Mouse (Mus musculus) midbrain, embryonic 16.5 days (tissue): ENCODE measurements around the gene Gzmk. TPM values are rescaled to one million over a fixed set of nuclear protein-coding genes. Genes with fewer than 3 reads are reported as not detected.

Experiments used
- ATAC-seq: fragments of 200-750 bp; cut with Nextera tagmentation; 2 replicates; pipeline ENCODE4 v1.8.0; 2017; ENCODE audit warnings: moderate TSS enrichment
- H3K27ac ChIP-seq: fragments of 300-500 bp; sonication (generic); 2 replicates; pipeline ENCODE4 v1.5.1; 2014; ENCODE audit warnings: mild to moderate bottlenecking, low read length, mixed read lengths
- H3K27me3 ChIP-seq: fragments of 300-500 bp; sonication (generic); 2 replicates; pipeline ENCODE4 v1.6.1; 2014; ENCODE audit warnings: low read depth, low read length, mixed read lengths; ENCODE audit not compliant: control insufficient read depth, insufficient read depth
- H3K36me3 ChIP-seq: fragments of 300-500 bp; sonication (generic); 2 replicates; pipeline ENCODE4 v1.6.1; 2014; ENCODE audit warnings: mild to moderate bottlenecking, low read length, moderate library complexity, mixed read lengths; ENCODE audit not compliant: control insufficient read depth, insufficient read depth
- H3K4me1 ChIP-seq: fragments of 300-500 bp; sonication (generic); 2 replicates; pipeline ENCODE4 v1.6.1; 2014; ENCODE audit warnings: mild to moderate bottlenecking, low read length, mixed read lengths; ENCODE audit not compliant: control insufficient read depth, insufficient read depth
- H3K4me2 ChIP-seq: fragments of 300-500 bp; sonication (generic); 2 replicates; pipeline ENCODE4 v1.6.1; 2014; ENCODE audit warnings: mild to moderate bottlenecking, low read length, mixed read lengths
- H3K4me3 ChIP-seq: fragments of 300-500 bp; sonication (generic); 2 replicates; pipeline ENCODE4 v1.5.1; 2014; ENCODE audit warnings: low read depth, mild to moderate bottlenecking, low read length, moderate library complexity, mixed read lengths
- H3K9ac ChIP-seq: fragments of 300-500 bp; sonication (generic); 2 replicates; pipeline ENCODE4 v1.6.1; 2014; ENCODE audit warnings: low read depth, low read length, mixed read lengths
- H3K9me3 ChIP-seq: fragments of 300-500 bp; sonication (generic); replicated peaks from 2 replicates; pipeline ENCODE4 v1.6.1; 2014; ENCODE audit warnings: mild to moderate bottlenecking, low read length, mixed read lengths; ENCODE audit not compliant: control insufficient read depth, poor library complexity, severe bottlenecking
- WGBS: fragments of 180-500 bp; shearing (Covaris S2); extraction: QIAGEN DNeasy Blood & Tissue Kit; methylation state at CpG from one replicate; pipeline ENCODE4 v1.1.7; 2014; 5-methylcytosine and 5-hydroxymethylcytosine counted together
- polyA plus RNA-seq: library from polyadenylated mRNA; unstranded; fragments of >200 nt; fragmentation: Nextera tagmentation; extraction: Ambion mirVana; gene quantifications from 2 replicates; pipeline ENCODE4 v1.2.1, GENCODE M21; 2015

Gene Gzmk
- polyA plus RNA-seq, result 0.14 and 0.26 TPM in 2 replicates

DNA sequence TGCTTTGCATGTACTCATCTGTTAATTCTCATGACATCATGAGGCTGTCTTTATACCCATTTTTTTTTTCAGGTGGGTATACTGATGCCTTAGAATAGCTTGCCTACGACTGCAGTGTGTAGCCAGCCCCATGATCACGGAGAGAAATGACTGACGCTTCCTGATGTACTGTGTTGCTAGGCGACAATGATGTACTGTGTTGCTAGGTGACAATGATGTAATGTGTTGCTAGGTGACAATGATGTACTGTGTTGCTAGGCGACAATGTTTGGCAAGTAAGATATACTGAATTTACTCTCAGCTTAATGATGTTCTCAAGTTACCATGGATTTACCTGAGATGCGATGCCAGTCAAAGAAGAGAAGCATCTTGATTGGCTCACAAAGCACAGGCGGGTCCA lies at the start of gene Gzmk:
Gene Gzmk (minus strand): TSS at position 98 of the 400 bp plus-strand sequence.
- Histone ChIP-seq H3K4me3 (no peak within 1 kb of the TSS), H3K27me3 (no peaks in the 10 kb centered on the region), H3K9me3 (no peaks in the 10 kb centered on the region), H3K36me3 (no peaks in the 10 kb centered on the region), H3K4me2 (peak within 1 kb of the TSS; percentile 28), H3K27ac (0 out of 2 replicates have a peak within 1 kb of the TSS, but pooled peaks have one; percentile 12), H3K4me1 (peaks cover 11% of the 10 kb centered on the region; the same call in 1 of the 2 replicates), H3K9ac (no peak within 1 kb of the TSS)
- peak; percentile 99 for ATAC-seq
- 35% methylated on average over 7 of the region's 7 CpGs for WGBS

GRCm38 (mm10) chr13:113271189-113271588 lies 45.5 kb upstream of the Gzmk start:
- 94% methylated on average over 8 of the region's 8 CpGs for WGBS
- no peak overlapping the region for H3K27ac ChIP-seq
- no peaks in the 10 kb centered on the region for H3K36me3 ChIP-seq
- ATAC-seq, result no peak
- no peak overlapping the region for H3K9ac ChIP-seq
- H3K4me3 ChIP-seq, result no peak overlapping the region
- H3K4me2 ChIP-seq, result no peak overlapping the region
- H3K4me1 ChIP-seq, result 0 out of 2 replicates have a peak, but pooled peaks cover 2% of the 10 kb centered on the region
- H3K9me3 ChIP-seq, result no peaks in the 10 kb centered on the region
- no peaks in the 10 kb centered on the region for H3K27me3 ChIP-seq

- WGBS, result 42% methylated on average over 18 of the region's 18 CpGs
- H3K36me3 ChIP-seq, result no peaks in the 10 kb centered on the region
- H3K9me3 ChIP-seq, result no peaks in the 10 kb centered on the region
- no peak overlapping the region for H3K9ac ChIP-seq
- 0 out of 2 replicates have a peak, but pooled peaks cover 2% of the 10 kb centered on the region for H3K4me1 ChIP-seq
- H3K27me3 ChIP-seq, result no peaks in the 10 kb centered on the region
- H3K27ac ChIP-seq, result no peak overlapping the region
- no peak overlapping the region for H3K4me2 ChIP-seq
- H3K4me3 ChIP-seq, result no peak overlapping the region
- peak; percentile 93 for ATAC-seq
These were observed 44.4 kb upstream of the Gzmk start for GRCm38 (mm10) chr13:113269777-113270776.

GRCm38 (mm10) chr13:113267204-113267603 lies 41.5 kb upstream of the Gzmk start:
- no peaks in the 10 kb centered on the region for H3K27me3 ChIP-seq
- H3K27ac ChIP-seq, result no peak overlapping the region
- H3K9ac ChIP-seq, result no peak overlapping the region
- no peak overlapping the region for H3K4me3 ChIP-seq
- H3K36me3 ChIP-seq, result no peaks in the 10 kb centered on the region
- no peak overlapping the region for H3K4me2 ChIP-seq
- H3K9me3 ChIP-seq, result no peaks in the 10 kb centered on the region
- H3K4me1 ChIP-seq, result 0 out of 2 replicates have a peak, but pooled peaks cover 2% of the 10 kb centered on the region
- ATAC-seq, result no peak
- WGBS, result 96% methylated on average over 3 of the region's 3 CpGs

- WGBS, result 29% methylated on average over 9 of the region's 9 CpGs
- no peak overlapping the region for H3K4me3 ChIP-seq
- 0 out of 2 replicates have a peak, but pooled peaks cover 2% of the 10 kb centered on the region for H3K4me1 ChIP-seq
- H3K9me3 ChIP-seq, result no peaks in the 10 kb centered on the region
- H3K4me2 ChIP-seq, result no peak overlapping the region
- no peaks in the 10 kb centered on the region for H3K36me3 ChIP-seq
- H3K27ac ChIP-seq, result no peak overlapping the region
- H3K9ac ChIP-seq, result no peak overlapping the region
- H3K27me3 ChIP-seq, result no peaks in the 10 kb centered on the region
- 0 out of 2 replicates have a peak, but pooled peaks have one; percentile 16 for ATAC-seq
These were observed 40.8 kb upstream of the Gzmk start for GRCm38 (mm10) chr13:113266495-113266951.

DNA sequence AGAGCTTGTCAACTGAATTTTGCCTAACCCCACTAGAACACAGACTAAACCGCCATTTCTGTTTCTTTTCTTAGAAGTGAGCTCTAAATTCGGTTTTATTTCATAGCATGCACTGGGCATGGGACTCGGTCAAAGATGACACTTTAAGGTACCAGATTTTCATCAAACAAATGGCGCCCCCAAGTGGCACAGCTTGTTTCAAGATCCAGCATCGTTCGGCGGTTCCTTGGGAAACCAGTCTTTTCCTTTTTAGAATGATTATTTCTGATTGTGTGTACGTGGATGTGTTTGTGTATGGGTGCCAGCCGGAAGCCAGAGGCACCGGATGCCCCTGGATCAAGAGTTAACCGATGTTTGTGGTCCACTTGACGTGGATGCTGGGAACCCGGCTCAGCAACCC lies 39.5 kb upstream of the Gzmk start:
- Histone ChIP-seq H3K4me3 (no peak overlapping the region), H3K4me2 (no peak overlapping the region), H3K9me3 (no peaks in the 10 kb centered on the region), H3K27me3 (no peaks in the 10 kb centered on the region), H3K4me1 (0 out of 2 replicates have a peak, but pooled peaks cover 2% of the 10 kb centered on the region), H3K9ac (no peak overlapping the region), H3K27ac (no peak overlapping the region), H3K36me3 (no peaks in the 10 kb centered on the region)
- ATAC-seq, result no peak
- 23% methylated on average over 13 of the region's 13 CpGs for WGBS

DNA sequence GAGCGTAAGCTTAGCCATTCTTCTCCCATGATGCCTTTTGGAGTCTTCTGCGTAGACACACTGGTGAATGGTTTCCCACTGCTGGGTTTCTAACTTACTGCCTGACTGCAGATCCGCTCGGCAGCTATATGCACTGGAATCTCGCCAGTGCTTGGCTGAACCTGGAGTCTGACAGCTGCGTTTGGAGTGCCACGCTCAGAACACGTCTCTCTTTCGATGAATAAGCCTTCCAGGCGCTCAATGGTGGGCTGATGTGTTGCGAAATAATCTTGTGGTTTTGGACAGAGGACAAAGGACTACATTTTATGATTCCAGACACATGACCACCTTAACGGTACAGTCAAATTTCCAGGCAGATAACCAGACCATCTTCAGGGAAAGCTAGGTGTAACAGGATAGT lies 37.1 kb upstream of the Gzmk start:
- Histone ChIP-seq H3K27me3 (no peaks in the 10 kb centered on the region), H3K4me2 (0 out of 2 replicates have a peak overlapping the region, but pooled peaks have one; percentile 4), H3K4me1 (0 out of 2 replicates have a peak, but pooled peaks cover 2% of the 10 kb centered on the region), H3K4me3 (no peak overlapping the region), H3K9me3 (no peaks in the 10 kb centered on the region), H3K27ac (no peak overlapping the region), H3K36me3 (no peaks in the 10 kb centered on the region), H3K9ac (no peak overlapping the region)
- no peak for ATAC-seq
- 66% methylated on average over 12 of the region's 12 CpGs for WGBS

GRCm38 (mm10) chr13:113259237-113259636 lies 33.5 kb upstream of the Gzmk start:
- Histone ChIP-seq H3K4me2 (no peak overlapping the region), H3K27ac (no peak overlapping the region), H3K4me1 (no peaks in the 10 kb centered on the region), H3K36me3 (no peaks in the 10 kb centered on the region), H3K9me3 (no peaks in the 10 kb centered on the region), H3K4me3 (no peak overlapping the region), H3K9ac (no peak overlapping the region), H3K27me3 (no peaks in the 10 kb centered on the region)
- no peak for ATAC-seq
- WGBS, result 91% methylated on average over 5 of the region's 5 CpGs

DNA sequence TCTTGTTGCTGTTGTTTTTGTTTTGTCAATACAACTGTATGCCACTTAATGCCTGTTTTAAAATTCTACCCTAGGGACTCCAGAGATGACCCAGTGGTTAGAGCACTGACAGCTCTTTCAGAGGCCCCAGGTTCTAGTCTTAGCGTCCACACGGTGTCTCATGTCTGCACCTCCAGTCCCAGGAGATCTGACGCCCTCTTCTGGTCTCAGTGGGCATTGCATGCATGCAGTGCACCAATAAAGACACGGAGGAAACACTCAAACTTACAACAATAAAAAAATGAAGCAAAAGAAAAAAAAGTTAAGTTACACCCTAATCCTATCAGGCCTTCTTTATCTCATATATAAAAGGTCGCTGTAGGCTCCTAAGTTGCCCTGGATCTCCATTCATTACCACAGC lies 31.5 kb upstream of the Gzmk start:
- H3K9ac ChIP-seq, result no peak overlapping the region
- H3K27ac ChIP-seq, result no peak overlapping the region
- H3K36me3 ChIP-seq, result no peaks in the 10 kb centered on the region
- no peak for ATAC-seq
- H3K27me3 ChIP-seq, result no peaks in the 10 kb centered on the region
- H3K9me3 ChIP-seq, result no peaks in the 10 kb centered on the region
- no peaks in the 10 kb centered on the region for H3K4me1 ChIP-seq
- 50% methylated on average over 5 of the region's 5 CpGs for WGBS
- H3K4me2 ChIP-seq, result no peak overlapping the region
- no peak overlapping the region for H3K4me3 ChIP-seq
